Mouse (Mus musculus): ENCODE results near the gene Terf2ip.
A peak's percentile ranks its signal among the peaks of the same experiment; 100 is the strongest.

Terf2ip gene

DNA sequence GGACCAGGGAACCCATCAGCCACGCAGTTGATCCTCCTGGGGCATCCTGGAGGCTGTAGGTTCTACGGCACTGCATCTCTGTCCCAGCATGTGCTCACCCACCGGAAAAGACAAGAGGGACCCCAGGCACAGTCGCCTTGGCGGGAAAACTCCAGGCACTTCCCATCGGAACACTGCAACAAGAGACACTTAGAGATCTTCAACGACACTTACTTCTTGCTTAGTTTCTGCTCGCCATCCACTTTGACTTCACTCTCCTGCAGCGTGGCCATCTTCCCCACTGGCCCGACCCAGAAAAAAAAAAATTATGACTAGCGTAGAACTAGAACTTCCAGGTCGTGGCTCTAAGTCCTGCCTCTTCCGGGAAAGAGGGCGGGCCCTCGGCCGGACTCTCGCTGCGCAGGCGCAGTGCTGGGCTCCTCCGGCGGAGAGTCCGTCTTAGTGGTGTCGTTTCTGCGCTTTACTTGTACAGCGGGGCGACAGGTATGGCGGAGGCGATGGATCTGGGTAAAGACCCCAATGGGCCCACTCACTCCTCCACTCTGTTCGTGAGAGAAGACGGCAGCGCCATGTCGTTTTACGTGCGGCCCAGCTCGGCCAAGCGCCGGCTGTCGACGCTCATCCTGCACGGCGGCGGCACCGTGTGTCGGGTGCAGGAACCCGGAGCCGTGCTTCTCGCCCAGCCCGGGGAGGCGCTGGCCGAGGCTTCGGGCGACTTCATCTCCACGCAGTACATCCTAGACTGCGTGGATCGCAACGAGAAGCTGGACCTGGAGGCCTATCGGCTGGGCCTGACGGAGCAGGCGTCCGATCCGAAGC, at the start of gene Terf2ip, which contains the start of gene Kars:
Gene Terf2ip, plus strand, starts transcription at position 402 of the 819 bp plus-strand sequence.
Gene Kars, minus strand, starts transcription at position 327 of the 819 bp plus-strand sequence.
- DNase-seq (ENCODE audit: low spot score in 2 of 2): peak; percentile 90 to 96

DNA sequence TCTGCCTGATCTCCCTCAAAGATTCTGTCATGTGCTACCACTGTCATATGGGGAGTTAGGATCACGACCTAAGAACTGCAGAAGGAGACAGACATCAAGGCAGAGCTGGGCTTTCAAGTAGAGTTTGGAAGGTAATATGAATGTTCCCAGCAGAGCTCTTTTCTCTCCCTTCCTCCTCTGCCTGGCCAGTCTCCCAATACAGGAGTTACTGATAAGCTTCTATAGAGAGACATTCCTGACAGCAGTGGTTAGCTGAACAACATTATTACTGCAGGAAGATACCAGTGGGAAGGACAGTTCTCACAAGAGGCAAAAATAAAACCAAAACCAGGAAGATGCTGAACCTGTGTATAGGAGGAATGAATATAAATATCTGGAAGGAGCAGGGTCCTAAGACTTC, 48.6 kb upstream of the Terf2ip start:
- no peak for DNase-seq (ENCODE audit: low spot score in 2 of 2)

DNA sequence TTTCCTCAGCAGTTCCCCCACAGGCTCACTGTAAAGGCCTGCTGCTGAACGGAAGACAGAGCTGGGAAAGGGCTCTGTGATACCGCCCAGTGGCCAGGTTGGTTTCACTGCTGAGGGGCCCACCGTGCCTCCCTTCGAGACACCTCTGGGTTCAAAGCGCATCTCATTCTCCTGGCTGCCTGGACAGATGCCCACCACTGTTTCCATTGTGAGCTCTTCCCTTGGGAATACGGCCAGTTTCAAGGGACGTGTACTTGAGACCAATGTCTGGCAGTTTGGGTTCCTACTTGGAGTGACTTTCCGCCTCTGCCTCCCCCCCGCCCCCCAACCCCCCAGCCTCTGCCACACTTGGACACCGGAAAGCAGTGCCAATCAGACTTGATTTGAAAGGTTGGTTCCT, 48.1 kb upstream of the Terf2ip start:
- DNase-seq (ENCODE audit: low spot score in 2 of 2): no peak

DNA sequence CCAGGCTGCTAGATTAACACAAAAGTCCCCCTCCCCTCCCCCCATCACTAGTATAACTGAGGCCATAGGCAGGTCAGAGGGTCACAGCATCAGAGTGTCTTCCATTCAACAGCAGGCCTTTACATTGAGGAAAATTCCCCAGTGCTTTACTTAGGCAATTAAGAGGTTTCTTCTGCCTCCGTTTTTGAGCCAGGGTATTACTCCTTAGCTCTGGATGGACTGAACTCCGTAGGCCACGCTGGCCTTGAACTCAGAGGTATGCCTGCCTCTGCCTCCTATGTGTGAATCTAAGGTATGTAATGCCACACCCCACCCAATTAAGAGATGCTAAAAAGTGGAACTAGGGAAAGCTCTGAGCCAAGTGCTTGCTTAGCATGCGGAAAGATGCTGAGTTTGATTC, 47.7 kb upstream of the Terf2ip start:
- DNase-seq (ENCODE audit: low spot score in 2 of 2): no peak

DNA sequence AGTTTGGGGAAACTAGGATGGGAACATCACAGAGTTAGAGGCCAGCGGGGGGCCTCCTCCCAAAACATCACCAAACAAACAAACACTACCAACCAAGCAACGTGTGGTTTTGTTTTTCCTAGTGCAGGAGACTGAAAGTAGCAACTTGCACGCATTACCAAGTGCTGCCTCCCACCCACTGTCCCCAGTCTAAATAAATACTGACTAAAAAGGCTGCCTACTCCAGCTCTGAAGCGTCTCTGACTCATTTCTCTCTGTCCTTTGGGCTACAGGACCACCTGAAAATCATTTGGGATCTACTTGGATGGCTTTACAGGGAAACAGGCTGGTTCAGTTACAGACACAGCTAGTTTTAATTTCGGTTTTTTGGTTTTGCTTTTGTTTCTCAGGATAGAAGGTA, 46.8 kb upstream of the Terf2ip start:
- DNase-seq (ENCODE audit: low spot score in 2 of 2): no peak

DNA sequence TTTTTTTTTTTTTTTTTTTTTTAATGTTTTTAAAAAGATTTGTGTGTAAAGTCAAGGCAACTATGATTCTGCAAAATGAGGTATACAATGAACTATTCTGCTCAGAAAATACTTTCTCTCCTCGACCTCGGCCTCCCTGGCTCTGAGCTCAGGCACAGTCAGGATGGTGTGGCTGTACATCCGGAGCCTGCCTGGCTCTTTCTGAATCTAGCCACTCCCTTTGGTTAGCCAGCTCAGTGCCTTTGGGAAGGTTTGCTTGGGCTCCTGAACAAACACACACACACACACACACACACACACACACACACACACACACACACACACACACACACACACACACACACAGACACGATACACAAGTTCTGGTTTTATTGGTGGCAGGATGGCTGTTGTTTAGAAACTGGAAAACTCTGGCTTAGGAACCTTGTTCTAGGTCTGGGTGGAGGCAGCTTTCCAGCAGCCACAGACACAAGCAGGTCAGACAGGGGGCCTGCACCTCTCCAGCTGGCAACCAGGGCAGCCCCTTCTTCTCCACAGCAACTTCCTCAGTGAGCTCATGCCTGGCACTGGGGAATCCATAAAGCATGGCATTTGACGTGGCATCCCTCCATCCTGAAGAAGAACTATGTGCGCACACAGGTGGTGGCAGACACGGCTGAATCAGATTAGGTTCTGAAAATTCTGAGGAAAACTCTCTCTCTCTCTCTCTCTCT, 46.2 kb upstream of the Terf2ip start:
- DNase-seq (ENCODE audit: low spot score in 2 of 2): no peak

DNA sequence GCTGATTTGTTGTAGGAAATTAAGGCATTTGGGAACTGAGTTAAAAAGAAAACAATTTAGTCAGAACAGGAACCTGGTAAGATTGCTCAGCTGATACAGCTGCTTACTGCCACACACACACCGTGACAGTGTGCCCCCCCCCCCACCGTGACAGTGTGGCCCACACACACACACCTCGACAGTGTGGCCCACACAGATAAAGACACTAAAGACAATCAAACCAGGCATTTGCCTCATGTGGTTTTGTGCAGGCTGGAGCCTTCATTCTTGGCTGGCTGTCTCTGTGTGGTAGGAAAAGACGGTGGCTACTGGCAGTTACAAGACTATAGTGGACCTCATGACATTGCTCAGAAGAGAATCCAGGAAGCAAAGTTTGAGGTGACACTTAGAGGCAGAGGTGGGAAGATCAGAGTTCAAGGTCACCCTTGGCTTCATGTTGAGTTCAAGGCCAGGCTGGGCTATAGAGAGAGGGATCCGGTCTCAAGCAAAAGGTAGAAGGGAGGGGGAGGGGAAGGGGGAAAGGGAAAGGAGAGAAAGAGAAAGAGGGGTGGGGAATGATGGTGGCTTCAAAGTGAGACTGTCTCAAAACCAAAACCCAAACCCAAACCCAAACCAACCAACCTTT, 43.8 kb upstream of the Terf2ip start:
- DNase-seq (ENCODE audit: low spot score in 2 of 2): no peak

DNA sequence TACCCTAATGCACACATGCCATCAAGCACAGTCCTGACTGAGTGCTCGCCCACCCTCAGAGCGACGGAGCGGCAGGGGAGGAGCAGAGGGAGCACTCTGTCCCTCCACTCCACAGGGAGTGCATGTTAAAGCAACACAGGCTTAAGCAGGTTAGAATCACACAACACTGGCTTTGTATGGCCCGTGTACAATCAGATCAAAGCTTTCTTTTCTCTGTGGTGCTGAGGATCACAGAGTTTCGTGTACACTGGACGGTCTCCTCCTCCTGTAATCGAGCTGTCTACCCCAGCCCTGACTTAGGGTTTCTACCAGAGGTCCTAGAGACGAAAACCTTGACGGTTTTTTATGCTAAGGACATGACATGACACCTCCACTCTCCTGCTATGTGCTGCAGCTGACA, 42.7 kb upstream of the Terf2ip start:
- no peak for DNase-seq (ENCODE audit: low spot score in 2 of 2)

DNA sequence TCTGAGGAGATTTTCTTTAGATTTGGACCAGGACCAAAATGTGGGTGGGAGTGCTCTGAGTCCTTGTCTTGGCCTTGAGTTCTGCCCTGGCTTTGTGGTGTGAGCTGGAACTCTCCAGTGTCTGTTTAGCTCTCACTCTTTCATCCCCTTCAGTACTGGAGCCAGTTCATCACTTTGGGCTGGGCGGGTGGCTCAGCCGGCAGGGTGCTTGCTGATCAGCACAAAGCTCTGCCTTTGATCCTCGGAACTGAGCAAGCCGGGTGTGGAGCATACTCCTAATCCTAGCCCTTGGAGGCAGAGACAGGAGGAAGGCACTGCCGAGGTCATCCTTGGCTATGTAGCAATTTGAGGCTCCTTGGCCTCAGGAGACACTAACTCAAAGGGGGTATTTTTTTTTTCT, 42.2 kb upstream of the Terf2ip start:
- DNase-seq (ENCODE audit: low spot score in 2 of 2): no peak

DNA sequence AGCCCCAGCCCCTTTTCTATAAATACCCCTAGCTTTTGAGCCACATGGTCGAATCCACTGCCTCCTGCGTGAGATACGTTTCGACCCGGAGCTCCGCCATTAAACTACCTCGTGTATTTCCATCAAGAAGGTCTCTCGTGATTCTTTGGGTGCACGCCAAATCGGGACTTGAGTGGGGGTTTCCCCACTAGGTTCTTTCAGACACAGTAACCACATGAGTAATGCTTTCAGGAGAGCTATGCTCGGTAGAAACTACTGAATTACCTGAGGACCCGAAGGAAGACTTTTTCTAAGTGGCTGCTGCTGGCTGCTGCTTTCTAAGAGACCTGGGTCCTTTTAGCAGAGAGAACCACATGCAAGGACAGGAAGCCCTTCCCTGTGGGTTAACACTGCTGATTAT, 37.1 kb upstream of the Terf2ip start:
- no peak for DNase-seq (ENCODE audit: low spot score in 2 of 2)

DNA sequence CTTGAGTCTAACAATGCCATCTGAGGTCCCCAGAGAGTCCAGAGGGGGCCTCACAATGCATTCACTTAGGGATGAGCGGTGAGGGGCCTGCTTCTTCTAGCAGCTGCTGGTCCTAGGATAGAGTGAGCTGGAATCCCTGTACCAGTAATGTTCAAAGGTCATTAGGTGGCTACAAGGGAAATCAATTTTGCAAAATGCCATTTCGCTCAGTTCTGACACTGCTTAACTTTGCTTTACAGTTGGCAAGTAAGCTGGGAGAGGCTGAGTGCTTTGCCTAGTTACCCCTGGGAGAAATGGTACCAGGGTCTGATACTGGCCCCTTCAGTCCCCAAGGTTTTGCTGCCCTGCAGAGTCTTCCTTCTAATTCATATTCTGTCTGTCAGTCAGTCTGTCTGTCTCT, 35.5 kb upstream of the Terf2ip start:
- no peak for DNase-seq (ENCODE audit: low spot score in 2 of 2)

DNA sequence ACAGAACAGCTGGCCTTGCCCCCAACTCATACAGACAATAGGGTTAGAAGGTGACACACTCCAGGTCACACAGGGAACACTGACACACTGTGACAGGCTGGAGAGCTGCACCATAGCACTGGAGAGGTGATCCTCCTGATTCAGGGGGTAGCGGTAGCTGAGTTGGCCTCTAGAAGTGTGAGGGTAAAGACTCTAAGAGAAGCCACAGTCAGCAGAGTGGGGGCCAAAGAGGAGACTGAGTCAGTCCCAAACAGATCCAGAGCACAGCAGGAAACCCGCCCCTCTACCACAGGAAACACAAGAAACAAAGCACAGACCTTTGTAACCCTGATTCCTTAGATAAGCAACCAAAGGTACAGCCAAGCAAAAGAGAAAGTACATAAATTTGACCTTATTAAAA, 34.9 kb upstream of the Terf2ip start:
- no peak for DNase-seq (ENCODE audit: low spot score in 2 of 2)

DNA sequence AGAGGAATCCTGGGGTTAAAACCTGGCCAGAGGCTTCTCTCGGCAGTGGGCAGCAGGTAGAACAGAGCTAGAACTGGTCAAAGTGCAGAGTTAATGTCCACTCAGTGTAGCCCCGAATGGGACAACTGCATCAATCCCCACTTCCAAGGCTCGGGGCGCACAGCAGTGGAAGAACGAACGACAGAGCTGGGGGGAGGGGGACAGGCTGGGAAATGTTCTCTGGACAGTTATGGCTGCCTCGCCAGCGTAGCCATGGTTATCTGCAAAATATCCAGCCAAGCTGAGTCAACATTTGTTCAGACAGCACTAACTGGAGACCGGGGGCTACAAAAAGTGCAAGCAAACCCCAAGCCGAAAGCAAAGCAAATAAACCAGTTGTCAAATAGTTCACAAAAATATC, 33.1 kb upstream of the Terf2ip start:
- DNase-seq (ENCODE audit: low spot score in 2 of 2): no peak

DNA sequence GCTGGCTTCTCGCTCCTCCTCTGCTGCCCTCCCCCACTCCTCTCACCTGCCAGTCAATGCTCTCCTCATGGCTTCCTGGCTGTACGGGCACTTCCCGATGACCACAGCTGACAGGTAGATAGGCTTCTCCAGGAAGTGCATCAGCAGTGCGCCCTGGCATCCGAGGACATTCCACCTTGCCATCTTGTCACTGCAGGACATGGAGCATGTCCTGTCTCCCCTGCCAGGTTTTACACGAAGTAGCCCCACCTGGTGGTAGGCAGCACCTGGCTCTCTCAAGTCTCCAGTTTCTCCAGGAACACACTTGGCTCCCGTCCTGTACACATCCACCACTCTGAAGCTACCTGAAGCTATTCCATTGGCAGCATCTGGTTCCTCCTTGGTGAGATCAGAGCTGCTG, 29.1 kb upstream of the Terf2ip start:
- peak in 1 of 2 experiments; percentile 35 for DNase-seq (ENCODE audit: low spot score in 2 of 2)

DNA sequence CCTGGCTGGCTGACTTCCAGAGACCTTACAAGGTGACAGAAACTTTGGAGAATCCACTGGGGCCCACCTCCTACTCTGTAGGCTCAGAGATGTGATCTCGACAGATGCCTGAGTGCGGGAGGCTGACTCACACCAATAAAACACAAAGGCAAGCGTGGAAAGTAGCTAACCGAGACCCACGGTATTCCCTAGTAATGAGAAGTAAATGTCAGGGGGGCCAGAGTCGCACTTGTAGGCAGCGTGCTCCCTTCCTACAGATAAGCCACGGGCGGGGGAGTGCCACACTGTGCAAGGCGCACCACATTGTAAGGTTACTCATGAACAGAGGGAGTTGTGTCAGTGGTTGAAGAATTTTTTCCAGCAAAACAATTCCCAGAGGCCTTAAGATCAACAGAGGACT, 26.7 kb upstream of the Terf2ip start:
- no peak for DNase-seq (ENCODE audit: low spot score in 2 of 2)

DNA sequence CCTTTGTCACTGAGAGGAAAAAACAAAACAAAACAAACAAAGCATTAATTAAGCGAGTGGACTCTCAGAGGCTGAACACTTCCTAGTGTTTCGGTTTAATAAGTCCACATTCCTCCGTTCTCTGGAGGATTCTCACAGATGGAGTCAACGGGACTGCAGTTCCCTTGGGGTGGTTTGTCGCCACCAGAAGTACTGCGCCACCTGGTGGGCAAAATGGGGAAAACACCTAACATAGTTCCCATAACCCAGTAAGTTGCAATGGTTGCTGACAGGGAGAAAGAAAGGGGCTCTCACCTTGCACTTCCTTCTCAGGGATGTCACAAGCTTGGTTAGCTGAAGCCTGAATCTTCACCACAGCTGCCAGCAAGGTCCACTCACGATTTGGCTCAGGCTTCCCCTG, 21.3 kb upstream of the Terf2ip start:
- peak; percentile 79 to 90 for DNase-seq (ENCODE audit: low spot score in 2 of 2)

DNA sequence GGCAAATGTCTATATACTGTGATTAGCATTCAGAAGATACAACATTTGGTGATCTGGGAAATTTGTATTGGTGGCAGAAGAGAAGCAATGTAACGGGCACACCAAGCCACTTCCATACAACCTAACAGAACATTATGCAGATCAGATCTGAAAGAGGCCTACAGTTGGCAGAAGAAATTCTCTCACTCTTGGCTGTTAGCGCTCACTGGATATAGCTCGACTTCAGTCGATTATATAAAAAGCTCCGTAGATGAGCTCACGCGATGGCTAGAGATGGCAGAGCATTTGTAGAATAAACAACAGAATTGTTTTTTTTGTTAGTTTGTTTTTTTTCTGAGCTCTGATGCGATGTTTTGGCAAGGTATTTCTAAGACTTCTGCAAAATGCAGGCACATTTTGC, 19.9 kb upstream of the Terf2ip start:
- DNase-seq (ENCODE audit: low spot score in 2 of 2): no peak

DNA sequence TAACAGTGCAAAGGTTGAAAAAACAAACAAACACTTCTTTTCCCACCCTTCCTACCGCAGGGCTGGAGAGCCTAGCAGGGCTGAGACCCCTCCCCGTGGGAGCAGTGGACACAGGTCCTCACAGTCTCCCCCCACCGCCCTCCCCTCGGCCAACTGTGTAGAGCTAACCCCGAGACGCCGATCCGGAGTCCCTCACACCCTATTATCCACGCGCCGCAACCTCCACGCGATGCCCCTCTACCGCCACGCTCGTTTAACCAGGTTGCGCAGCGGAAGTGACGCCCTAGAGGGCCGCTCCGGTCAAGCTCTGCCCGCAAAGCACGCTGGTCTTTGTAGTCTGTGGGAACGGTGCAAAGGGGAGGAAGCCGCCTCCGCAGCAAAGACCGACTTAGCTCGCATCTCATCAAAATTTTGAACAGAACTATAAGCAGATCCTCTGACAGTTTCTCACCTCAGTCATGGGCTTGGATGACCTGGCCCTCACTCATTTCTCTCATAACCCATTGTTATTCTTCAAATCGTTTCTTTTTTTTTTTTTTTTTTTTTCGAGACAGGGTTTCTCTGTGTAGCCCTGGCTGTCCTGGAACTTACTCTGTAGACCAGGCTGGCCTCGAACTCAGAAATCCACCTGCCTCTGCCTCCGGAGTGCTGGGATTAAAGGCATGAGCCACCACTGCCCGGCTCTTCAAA, 19.0 kb upstream of the Terf2ip start, which contains the start of gene Adat1:
Gene Adat1, minus strand, starts transcription at position 290 of the 690 bp plus-strand sequence.
- peak; percentile 63 to 92 for DNase-seq (ENCODE audit: low spot score in 2 of 2)

DNA sequence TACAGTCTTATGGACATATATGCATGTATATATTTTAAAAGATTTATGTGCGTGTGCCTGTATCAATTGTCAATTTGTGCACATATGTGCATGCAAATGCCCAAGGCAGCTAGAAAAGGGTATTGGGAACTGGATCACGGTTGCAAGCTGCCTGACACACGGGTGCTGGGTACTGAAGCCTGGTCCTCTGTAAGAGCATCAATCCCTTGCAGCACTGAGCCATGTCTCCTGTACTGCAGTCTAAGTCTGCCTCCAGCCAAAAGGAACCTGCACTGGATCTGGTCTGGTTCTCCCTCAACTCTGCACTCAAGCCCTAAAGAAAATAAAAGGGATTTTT, 18.5 kb upstream of the Terf2ip start:
- DNase-seq (ENCODE audit: low spot score in 2 of 2): no peak

DNA sequence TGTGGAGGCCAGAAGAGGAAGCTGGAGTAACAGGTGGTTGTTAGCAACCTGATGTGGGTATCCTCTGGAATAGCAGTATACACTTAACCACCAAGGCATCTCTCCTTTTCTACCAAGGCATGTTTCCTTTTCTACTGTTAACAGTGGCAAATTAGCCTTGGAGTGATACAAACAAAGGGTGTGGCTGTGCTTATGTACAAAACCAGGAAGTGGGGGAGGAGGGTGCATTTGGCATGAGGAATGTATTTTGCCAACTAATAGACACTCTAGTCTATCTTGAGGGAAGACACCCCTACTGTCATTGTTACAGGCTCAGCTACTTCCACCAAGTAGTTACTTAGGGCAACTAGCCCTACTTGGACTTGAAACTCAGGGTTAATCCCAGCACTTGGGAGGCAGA, 6.4 kb upstream of the Terf2ip start:
- DNase-seq (ENCODE audit: low spot score in 2 of 2): no peak

DNA sequence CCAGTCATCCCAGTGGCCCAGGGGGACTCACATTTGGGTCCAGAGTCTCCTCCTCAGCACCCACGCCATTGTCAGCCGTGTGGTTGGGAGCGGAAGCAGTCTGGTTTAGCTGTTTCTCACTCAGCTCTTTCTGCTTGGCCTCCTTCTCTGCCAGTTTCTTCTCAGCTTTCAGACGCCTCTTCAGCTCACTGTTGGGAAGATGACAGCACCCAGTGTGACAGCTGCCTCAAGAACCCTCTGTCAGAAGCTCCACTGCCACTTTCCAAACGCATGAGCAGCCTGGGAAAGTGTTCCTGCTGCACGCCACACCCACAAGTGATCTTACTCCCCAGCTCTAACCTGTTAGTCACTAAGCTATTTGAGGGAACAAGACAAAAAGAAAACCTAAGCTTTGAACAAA, 5.6 kb upstream of the Terf2ip start:
- no peak for DNase-seq (ENCODE audit: low spot score in 2 of 2)

DNA sequence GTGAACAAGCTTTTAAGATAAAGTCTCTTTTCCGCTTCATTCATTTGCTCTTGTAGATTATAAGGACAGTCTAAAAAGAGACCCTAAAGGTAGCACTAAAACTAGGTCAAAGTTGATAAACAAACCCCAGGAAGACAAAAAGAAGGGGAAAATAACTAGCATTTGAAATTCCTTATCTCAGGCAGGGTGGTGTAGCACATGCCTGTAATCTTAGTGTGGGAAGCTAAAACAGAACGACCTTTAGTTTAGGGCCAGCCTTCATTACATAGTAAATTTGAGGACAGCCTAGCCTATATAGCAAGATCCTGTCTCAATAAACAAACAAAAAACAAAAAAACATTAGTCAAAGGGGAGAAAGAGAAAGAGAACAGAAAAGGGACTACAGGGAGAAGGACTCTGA, 3.5 kb upstream of the Terf2ip start:
- DNase-seq (ENCODE audit: low spot score in 2 of 2): no peak

Measured in spleen, postnatal 10 days (tissue).